Mouse (Mus musculus) hindbrain, embryonic 11.5 days (tissue): ENCODE measurements at regions not wholly inside any gene's neighbourhood (a gene's known extent, or its start where the extent isn't known, plus 50 kb on each side); places are given as distances from the start of the nearest gene placed in this dataset.
"Not testable (repeated sequence)": the region's sequence is repeated elsewhere in the genome, so short reads cannot be mapped to it uniquely, and the experiment has no call there.

Experiments used
- ATAC-seq: fragments of 200-750 bp; cut with Nextera tagmentation; 2 replicates; pipeline ENCODE4 v1.8.0; 2017; ENCODE audit warnings: mild to moderate bottlenecking, moderate TSS enrichment, moderate library complexity; ENCODE audit not compliant: low FRiP score
- DNase-seq: peaks from one replicate; pipeline ENCODE4 v3.0.0-alpha.2; 2015; ENCODE audit warnings: low spot score
- H3K27ac ChIP-seq: fragments of 300-500 bp; sonication (generic); 2 replicates; pipeline ENCODE4 v1.5.1; 2014; ENCODE audit warnings: mild to moderate bottlenecking, low read depth, low read length
- H3K27me3 ChIP-seq: fragments of 300-500 bp; sonication (generic); 2 replicates; pipeline ENCODE4 v1.6.1; 2014; ENCODE audit warnings: mild to moderate bottlenecking, low read length, moderate library complexity, mixed read lengths; ENCODE audit not compliant: control insufficient read depth, insufficient read depth
- H3K36me3 ChIP-seq: fragments of 300-500 bp; sonication (generic); 2 replicates; pipeline ENCODE4 v1.6.1; 2014; ENCODE audit warnings: mild to moderate bottlenecking, low read length, moderate library complexity, mixed read lengths; ENCODE audit not compliant: control insufficient read depth, insufficient read depth
- H3K4me1 ChIP-seq: fragments of 300-500 bp; sonication (generic); replicated peaks from 2 replicates; pipeline ENCODE4 v1.6.1; 2014; ENCODE audit warnings: low read length, mixed read lengths; ENCODE audit not compliant: control insufficient read depth, insufficient read depth
- H3K4me2 ChIP-seq: fragments of 300-500 bp; sonication (generic); replicated peaks from 2 replicates; pipeline ENCODE4 v1.6.1; 2014; ENCODE audit warnings: mild to moderate bottlenecking, low read depth, low read length
- H3K4me3 ChIP-seq: fragments of 300-500 bp; sonication (generic); 2 replicates; pipeline ENCODE4 v1.5.1; 2014; ENCODE audit warnings: low read depth, low read length
- H3K9ac ChIP-seq: fragments of 300-500 bp; sonication (generic); 2 replicates; pipeline ENCODE4 v1.6.1; 2014; ENCODE audit warnings: low read depth, low read length
- H3K9me3 ChIP-seq: fragments of 300-500 bp; sonication (generic); 2 replicates; pipeline ENCODE4 v1.6.1; 2016; ENCODE audit warnings: low read length; ENCODE audit not compliant: control insufficient read depth
- WGBS: fragments of 180-500 bp; shearing (Covaris S2); extraction: QIAGEN DNeasy Blood & Tissue Kit; methylation state at CpG from one replicate; pipeline ENCODE4 v1.1.7; 2014; 5-methylcytosine and 5-hydroxymethylcytosine counted together

- not testable (repeated sequence) for H3K27me3 ChIP-seq, H3K4me3 ChIP-seq, DNase-seq, H3K36me3 ChIP-seq, H3K9me3 ChIP-seq, H3K4me2 ChIP-seq, H3K27ac ChIP-seq, H3K4me1 ChIP-seq, H3K9ac ChIP-seq, ATAC-seq
- 90% methylated on average over 7 of the region's 8 CpGs for WGBS
These were observed 141.3 kb downstream of the Tpbg start for GRCm38 (mm10) chr9:85983516-85983915.

- ATAC-seq (no peak), DNase-seq (no peak)
- Histone ChIP-seq H3K27me3 (no peaks in the 10 kb centered on the region), H3K4me3 (no peak overlapping the region), H3K9ac (no peak overlapping the region), H3K9me3 (no peaks in the 10 kb centered on the region), H3K4me1 (no peaks in the 10 kb centered on the region), H3K27ac (no peak overlapping the region), H3K4me2 (no peak overlapping the region), H3K36me3 (no peaks in the 10 kb centered on the region)
- WGBS = 78% methylated on average over 5 of the region's 5 CpGs
These were observed 143.5 kb downstream of the Tpbg start for GRCm38 (mm10) chr9:85985671-85986070.

- WGBS = 84% methylated on average over 2 of the region's 2 CpGs
- ATAC-seq (no peak), DNase-seq (no peak)
- Histone ChIP-seq H3K4me1 (no peaks in the 10 kb centered on the region), H3K9me3 (no peaks in the 10 kb centered on the region), H3K4me3 (no peak overlapping the region), H3K27me3 (no peaks in the 10 kb centered on the region), H3K4me2 (no peak overlapping the region), H3K36me3 (no peaks in the 10 kb centered on the region), H3K27ac (no peak overlapping the region), H3K9ac (no peak overlapping the region)
These were observed 144.0 kb downstream of the Tpbg start for GRCm38 (mm10) chr9:85986142-85986541.

GRCm38 (mm10) chr9:86002996-86003395 is 160.8 kb downstream of the Tpbg start:
- Histone ChIP-seq H3K9me3 (no peaks in the 10 kb centered on the region), H3K4me3 (no peak overlapping the region), H3K4me1 (no peaks in the 10 kb centered on the region), H3K27ac (no peak overlapping the region), H3K27me3 (no peaks in the 10 kb centered on the region), H3K9ac (no peak overlapping the region), H3K36me3 (no peaks in the 10 kb centered on the region), H3K4me2 (no peak overlapping the region)
- ATAC-seq (no peak), DNase-seq (no peak)
- WGBS = 67% methylated on average over 2 of the region's 2 CpGs

GRCm38 (mm10) chr9:86011661-86012060 is 169.5 kb downstream of the Tpbg start:
- WGBS = 71% methylated on average over 2 of the region's 2 CpGs
- Histone ChIP-seq H3K4me2 (no peak overlapping the region), H3K9ac (no peak overlapping the region), H3K27me3 (no peaks in the 10 kb centered on the region), H3K9me3 (no peaks in the 10 kb centered on the region), H3K4me1 (no peaks in the 10 kb centered on the region), H3K36me3 (no peaks in the 10 kb centered on the region), H3K4me3 (no peak overlapping the region), H3K27ac (no peak overlapping the region)
- DNase-seq (no peak), ATAC-seq (no peak)

- Histone ChIP-seq H3K27me3 (no peaks in the 10 kb centered on the region), H3K36me3 (no peaks in the 10 kb centered on the region), H3K4me1 (no peaks in the 10 kb centered on the region), H3K27ac (no peak overlapping the region), H3K9me3 (no peaks in the 10 kb centered on the region), H3K4me2 (no peak overlapping the region), H3K9ac (no peak overlapping the region), H3K4me3 (no peak overlapping the region)
- 86% methylated on average over 4 of the region's 4 CpGs for WGBS
- no peak for ATAC-seq
- DNase-seq = no peak
These were observed 173.7 kb downstream of the Tpbg start for GRCm38 (mm10) chr9:86015841-86016240.

- WGBS = 89% methylated on average over 6 of the region's 6 CpGs
- Histone ChIP-seq H3K9me3 (no peaks in the 10 kb centered on the region), H3K4me1 (no peaks in the 10 kb centered on the region), H3K27me3 (no peaks in the 10 kb centered on the region), H3K4me3 (no peak overlapping the region), H3K4me2 (no peak overlapping the region), H3K36me3 (no peaks in the 10 kb centered on the region), H3K27ac (no peak overlapping the region), H3K9ac (no peak overlapping the region)
- DNase-seq (no peak), ATAC-seq (no peak)
These were observed 178.0 kb downstream of the Tpbg start for GRCm38 (mm10) chr9:86020133-86020532.

- no peak overlapping the region for H3K4me2 ChIP-seq
- no peak overlapping the region for H3K9ac ChIP-seq
- H3K9me3 ChIP-seq = no peaks in the 10 kb centered on the region
- H3K27ac ChIP-seq = no peak overlapping the region
- H3K4me1 ChIP-seq = no peaks in the 10 kb centered on the region
- no peaks in the 10 kb centered on the region for H3K27me3 ChIP-seq
- ATAC-seq (no peak), DNase-seq (no peak)
- H3K4me3 ChIP-seq = no peak overlapping the region
- no peaks in the 10 kb centered on the region for H3K36me3 ChIP-seq
- 61% methylated on average over 4 of the region's 4 CpGs for WGBS
These were observed 178.6 kb downstream of the Tpbg start for GRCm38 (mm10) chr9:86020765-86021164.

GRCm38 (mm10) chr9:86030738-86031137 is 188.6 kb downstream of the Tpbg start:
- Histone ChIP-seq H3K36me3 (no peaks in the 10 kb centered on the region), H3K9ac (no peak overlapping the region), H3K9me3 (no peaks in the 10 kb centered on the region), H3K4me2 (no peak overlapping the region), H3K27me3 (no peaks in the 10 kb centered on the region), H3K4me1 (no peaks in the 10 kb centered on the region), H3K27ac (no peak overlapping the region), H3K4me3 (no peak overlapping the region)
- ATAC-seq = no peak
- no peak for DNase-seq
- WGBS = 77% methylated on average over 5 of the region's 5 CpGs
